Mouse (Mus musculus): ENCODE results near the gene Ints14. TPM values are rescaled to one million over a fixed set of nuclear protein-coding genes. Genes with fewer than 3 reads are reported as not detected.
"Not testable (repeated sequence)": the region's sequence is repeated elsewhere in the genome, so short reads cannot be mapped to it uniquely, and the experiment has no call there.

Ints14 gene
- total RNA-seq, 2 experiments from 2014 or later = 17.3 to 20.8 TPM

DNA sequence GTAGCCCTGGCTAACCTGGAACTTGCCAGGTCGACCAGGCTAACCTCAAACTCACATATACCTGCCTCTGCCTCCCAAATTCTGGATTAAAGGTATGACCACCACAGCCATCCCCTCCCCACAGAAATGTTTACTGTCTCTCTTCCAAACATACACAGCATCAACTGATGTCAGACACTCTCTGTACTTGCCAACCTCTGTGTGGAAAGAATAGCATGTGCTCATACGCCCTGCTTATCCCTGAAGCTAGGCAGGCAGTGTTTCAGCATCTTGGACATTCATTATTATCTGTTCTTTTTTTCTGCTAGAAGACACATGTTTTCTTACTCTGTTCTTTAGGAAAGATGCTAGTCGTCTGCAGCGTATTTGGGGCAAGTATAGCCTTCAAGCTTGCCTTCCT is 57.2 kb downstream of the Ints14 start:
- DNase-seq (ENCODE audit: low spot score in 2 of 2) = no peak

GRCm38 (mm10) chr9:65018588-65019121 is 58.0 kb downstream of the Ints14 start:
- DNase-seq (ENCODE audit: low spot score in 2 of 2) = no peak

- DNase-seq (ENCODE audit: low spot score in 2 of 2) = no peak
Measured at GRCm38 (mm10) chr9:65019146-65019545, 58.4 kb downstream of the Ints14 start.

- no peak for DNase-seq (ENCODE audit: low spot score in 2 of 2)
Measured at GRCm38 (mm10) chr9:65020128-65020527, 59.4 kb downstream of the Ints14 start.

DNA sequence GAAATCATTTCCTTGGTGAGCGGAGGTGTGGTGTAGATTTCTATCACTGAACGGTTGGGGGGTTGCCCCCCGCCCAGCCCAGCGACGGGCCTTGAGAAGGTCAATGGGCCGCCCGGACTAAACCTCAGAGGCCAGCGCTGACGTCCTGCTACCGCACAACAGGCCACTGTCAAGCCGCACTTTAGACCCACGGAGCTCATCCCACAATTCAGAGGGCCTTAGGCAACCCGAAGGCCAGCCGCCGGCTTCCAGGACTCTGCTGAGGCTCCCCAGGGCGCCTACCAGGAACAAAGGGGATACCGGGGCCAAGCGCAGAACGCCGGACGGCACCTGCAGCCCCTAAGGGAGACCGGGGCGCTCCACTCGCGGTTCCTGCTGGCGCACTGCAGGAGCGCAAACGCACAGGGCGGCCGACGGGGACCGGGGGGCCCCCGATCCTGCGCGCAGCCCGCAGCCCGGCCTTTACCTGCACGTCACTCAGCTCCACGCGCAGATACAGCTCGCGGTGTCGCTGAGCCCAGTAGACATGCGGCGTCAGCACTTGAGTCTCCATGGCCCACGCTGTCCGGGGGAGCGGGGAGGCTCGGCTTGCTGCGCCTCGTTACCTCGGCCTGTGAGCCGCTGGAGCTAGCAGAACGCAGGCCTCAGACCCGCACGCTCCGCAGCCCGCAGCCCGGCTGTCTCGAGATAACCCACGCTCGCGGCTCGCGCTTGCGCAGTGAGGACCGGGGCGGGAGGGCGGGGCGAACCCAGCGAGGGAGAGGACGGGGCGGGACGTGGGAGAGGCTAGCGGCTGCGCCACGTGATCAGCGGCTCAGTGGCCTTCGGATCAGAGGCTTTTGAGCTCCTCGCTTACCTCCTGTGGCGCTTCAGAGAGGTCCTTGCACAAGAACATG is 60.5 kb downstream of the Ints14 start, which contains the start of gene Hacd3:
Hacd3 (minus strand) TSS at position 703 of the 896 bp plus-strand sequence.
- DNase-seq (ENCODE audit: low spot score in 2 of 2) = peak; percentile 86 to 94

DNA sequence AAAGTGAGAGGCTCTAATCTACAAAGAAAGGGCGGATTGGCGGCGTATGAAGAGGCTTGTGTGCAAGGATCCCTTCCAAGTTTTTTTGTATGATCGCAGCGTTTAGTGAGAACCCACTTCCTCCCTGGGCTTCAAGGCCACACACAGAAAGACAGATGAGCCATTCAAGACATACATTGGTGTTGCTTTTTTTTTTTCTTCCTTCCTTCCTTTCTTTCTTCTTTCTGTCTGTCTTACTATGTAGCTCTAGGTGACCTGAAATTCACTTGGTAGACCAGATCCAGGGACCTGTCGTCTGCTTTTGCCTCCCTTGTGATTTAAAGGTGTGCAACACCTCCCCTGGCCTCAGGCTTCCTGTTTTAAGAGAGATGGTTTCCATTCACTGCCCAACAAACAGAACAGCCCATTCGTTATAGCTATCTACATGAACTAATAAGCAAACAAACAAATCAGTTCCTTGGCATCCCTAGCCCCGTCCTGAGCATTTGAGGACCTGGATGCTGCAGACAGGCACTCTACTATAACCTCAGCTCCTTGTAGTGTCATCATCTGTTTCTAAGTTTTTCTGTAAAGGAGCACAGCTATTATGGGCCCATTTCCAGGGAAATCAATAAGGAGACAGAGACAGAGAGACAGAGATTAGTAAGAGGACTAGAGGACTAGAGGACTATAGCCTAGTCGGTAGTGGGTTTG is 61.3 kb downstream of the Ints14 start:
- DNase-seq (ENCODE audit: low spot score in 2 of 2) = no peak

- DNase-seq (ENCODE audit: low spot score in 2 of 2) = no peak
Measured at GRCm38 (mm10) chr9:65022580-65023135, 62.0 kb downstream of the Ints14 start.

DNA sequence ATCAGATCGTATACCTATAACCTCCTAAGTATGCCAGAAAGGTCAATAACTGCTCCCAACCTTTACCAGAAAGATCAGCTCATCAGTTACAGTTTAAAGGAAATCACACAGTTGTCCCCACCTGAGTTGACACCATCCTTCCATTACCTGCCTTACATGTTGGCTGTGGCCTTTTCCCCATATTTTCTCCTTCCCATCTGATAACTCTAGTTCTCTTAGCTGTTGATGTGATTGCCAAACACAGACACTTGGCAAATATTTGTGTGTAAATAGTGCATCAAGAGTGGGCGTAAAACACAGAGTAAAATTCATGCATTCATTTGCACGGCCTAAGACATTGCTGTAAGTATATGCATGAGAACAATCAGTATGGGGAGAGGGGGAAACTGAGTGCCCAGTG is 62.7 kb downstream of the Ints14 start:
- DNase-seq (ENCODE audit: low spot score in 2 of 2) = no peak

- DNase-seq (ENCODE audit: low spot score in 2 of 2) = no peak
Measured at GRCm38 (mm10) chr9:65027241-65027640, 66.5 kb downstream of the Ints14 start.

DNA sequence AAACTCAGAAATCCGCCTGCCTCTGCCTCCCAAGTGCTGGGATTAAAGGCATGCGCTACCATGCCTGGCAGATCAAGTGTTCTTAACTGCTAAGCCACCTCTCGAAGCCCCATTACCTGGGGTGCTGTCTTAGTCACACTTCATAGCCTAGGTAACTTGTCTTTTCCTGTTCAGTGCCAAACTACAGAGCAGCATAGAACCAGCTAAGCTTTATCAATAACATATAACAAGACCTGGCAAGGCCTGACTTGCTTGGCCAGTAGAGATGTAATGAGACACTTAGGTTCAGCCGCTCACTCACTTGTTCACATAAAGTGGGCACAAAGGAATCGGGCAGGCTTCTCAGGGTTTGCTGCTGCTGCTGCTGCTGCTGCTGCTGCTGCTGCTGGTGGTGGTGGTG is 67.6 kb downstream of the Ints14 start:
- DNase-seq (ENCODE audit: low spot score in 2 of 2) = no peak

DNA sequence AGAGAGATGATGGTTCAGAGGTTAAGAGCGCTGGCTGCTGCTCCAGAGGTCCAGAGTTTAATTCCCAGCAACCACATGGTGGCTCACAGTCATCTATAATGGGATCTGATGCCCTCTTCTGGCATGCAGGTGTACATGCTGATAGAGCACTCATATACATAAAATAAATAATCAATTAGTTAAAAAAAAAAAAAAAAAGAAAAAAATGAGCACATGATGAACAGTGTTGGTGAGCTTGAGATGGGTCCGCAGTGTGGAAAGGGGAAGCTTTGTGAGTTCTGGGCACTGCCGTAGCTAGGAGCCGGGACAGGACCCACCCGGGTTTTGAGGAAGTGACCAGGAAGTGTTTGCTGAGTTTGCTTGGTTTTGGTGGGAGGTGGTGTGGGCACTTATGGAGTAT is 70.7 kb downstream of the Ints14 start:
- not testable (repeated sequence) for DNase-seq (ENCODE audit: low spot score in 2 of 2)

DNA sequence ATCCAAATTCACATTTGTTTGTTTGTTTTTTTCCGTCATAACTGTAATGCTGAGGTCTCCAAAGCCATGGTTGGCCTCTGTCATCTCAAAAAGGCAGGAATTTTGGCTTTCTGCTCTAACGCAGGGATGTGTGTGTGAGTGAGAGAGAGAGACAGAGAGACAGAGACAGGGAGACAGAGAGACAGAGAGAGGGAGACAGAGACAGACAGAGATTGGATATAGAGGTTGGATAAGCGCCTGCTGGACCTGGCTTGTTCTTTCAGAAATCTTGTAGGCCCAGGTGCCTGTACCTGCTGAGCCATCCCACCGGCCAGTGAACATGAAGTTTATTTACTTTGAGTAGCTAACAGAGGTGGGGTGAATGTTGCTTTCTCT is 71.2 kb downstream of the Ints14 start:
- DNase-seq (ENCODE audit: low spot score in 2 of 2) = no peak

DNA sequence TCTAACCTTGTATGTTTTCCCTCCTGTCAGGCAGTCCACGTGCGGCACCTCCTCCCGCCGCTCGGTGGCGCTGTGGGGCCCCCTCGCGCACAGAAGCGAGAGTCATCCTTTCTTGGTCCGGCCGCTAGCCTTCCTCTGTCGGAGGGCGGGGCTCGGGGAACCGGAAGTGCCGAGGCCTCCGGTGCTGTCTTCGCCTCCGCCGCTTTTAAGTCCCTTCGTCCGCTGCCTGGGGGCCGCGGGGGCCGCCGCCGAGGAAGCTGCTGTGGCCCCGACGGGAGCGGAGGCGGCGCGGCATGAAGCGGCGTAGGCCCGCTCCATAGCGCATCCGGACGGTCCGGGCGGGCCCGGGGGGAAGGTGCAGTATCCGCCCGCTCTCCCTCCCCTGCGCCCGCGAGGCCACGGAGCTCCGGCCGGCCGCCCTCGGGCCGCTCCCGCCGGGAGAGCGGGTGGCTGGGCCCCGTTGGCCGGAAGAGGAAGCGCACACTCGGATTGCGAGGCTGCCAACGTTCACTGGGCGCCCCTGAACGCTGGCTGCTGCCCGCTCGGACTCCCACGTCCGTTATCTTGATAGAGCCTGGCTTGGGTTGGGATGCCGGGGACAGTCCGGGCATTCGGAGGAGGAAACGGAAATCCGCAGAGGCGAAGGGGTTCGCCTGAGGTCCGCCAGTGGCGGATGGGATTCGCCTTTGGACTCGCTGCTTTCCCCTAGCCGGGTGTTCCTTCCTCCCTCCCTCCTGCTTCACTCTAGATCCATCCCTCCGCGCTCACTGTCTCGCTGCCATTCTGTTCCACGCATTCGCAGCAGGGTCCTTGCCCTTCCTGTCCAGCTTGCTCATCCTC is 71.8 kb downstream of the Ints14 start, which contains the start of gene Dpp8:
Dpp8 (plus strand) TSS at position 146 of the 840 bp plus-strand sequence.
- peak; percentile 90 to 96 for DNase-seq (ENCODE audit: low spot score in 2 of 2)

DNA sequence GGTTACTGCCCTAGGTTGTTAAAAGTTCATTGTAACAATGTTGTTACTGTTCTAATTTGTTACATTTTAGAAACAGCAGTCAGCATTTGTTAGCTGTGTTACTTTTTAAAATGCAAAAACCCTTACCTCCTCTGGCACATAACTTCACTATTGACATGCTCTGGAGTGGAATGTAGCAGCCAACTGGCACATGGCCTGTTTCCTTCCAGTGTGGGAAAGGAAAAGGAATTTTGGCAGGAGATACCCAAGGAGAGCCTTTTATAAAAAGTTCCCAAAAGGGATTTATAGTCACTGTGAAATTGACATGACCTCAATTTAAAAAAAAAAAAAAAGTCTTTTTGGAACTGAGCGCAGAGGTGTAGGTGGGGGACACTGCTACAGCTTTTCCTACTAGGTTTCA is 75.8 kb downstream of the Ints14 start:
- no peak for DNase-seq (ENCODE audit: low spot score in 2 of 2)

Small RNA genes within 50 kb of the gene (microRNA-seq; reads per million reads assigned to microRNA genes)
- gene Gm25640 = 0 reads per million in 2 experiments

Other genes with a start within 250 kb of the Ints14 start
- 100 to 1,000 TPM; 208 to 222 TPM for gene Rab11a, start 223.1 kb upstream of the Ints14 start, total RNA-seq (2021)
- gene Dennd4a, start 149.6 kb upstream of the Ints14 start, total RNA-seq (2021) = 10 to 100 TPM; 35.5 to 37.6 TPM
- gene Slc24a1, start 9.3 kb upstream of the Ints14 start, total RNA-seq (2021) = under 1 TPM; 0.08 to 0.12 TPM
- gene Hacd3, start 60.8 kb downstream of the Ints14 start, total RNA-seq (2021) = 100 to 1,000 TPM; 155 to 172 TPM
- 100 to 1,000 TPM; 162 to 168 TPM for gene Dpp8, start 71.5 kb downstream of the Ints14 start, total RNA-seq (2021)
- 10 to 100 TPM; 37.2 TPM for gene Igdcc4, start 140.6 kb downstream of the Ints14 start, total RNA-seq (2021)
- gene Igdcc3, start 180.3 kb downstream of the Ints14 start, total RNA-seq (2021) = 1 to 10 TPM; 2.9 to 4.0 TPM
- 1 to 10 TPM; 3.8 to 4.3 TPM for gene Parp16, start 234.4 kb downstream of the Ints14 start, total RNA-seq (2021)